8 mouse cellular contexts compared by ENCODE assay signal in genomic region chr4:141278154-141278553, GRCm38 (mm10). TPM values are rescaled to one million over a fixed set of nuclear protein-coding genes. Genes with fewer than 3 reads are reported as not detected.
DNase-seq lines count a peak whose midpoint lies in the region; ATAC-seq and TF ChIP-seq lines count a peak whose summit lies in the region.

No protein-coding gene starts in this region.

- 0 out of 2 replicates have a peak, but pooled peaks have one; percentile 39 for TF ChIP-seq POLR2A in liver, adult 2 months (IDR thresholded peaks at IDR 0.05; ENCODE audit: extremely low read depth, insufficient read depth, low read length)

- no peak overlapping the region for H3K4me2 ChIP-seq in hindbrain, embryonic 14.5 days (replicated peaks)
- H3K4me2 ChIP-seq in neural tube, embryonic 15.5 days, result no peak overlapping the region

- WGBS in hindbrain, embryonic 14.5 days, result 52% methylated on average over 7 of the region's 7 CpGs
- WGBS in liver, adult 2 months, result 15% methylated on average over 7 of the region's 7 CpGs
- WGBS in neural tube, embryonic 15.5 days, result 69% methylated on average over 7 of the region's 7 CpGs

- no peak overlapping the region for H3K4me3 ChIP-seq in hindbrain, embryonic 14.5 days (replicated peaks; ENCODE audit: low read length)
- no peak overlapping the region for H3K4me3 ChIP-seq in liver, adult 2 months (ENCODE audit: insufficient read depth, low read depth, low read length)
- no peak overlapping the region for H3K4me3 ChIP-seq in neural tube, embryonic 15.5 days (replicated peaks)

- no peak for ATAC-seq in hindbrain, embryonic 14.5 days (ENCODE audit: low FRiP score)
- ATAC-seq in neural tube, embryonic 15.5 days (ENCODE audit: low FRiP score), result no peak

- peak overlapping the region; percentile 74 for H3K27ac ChIP-seq in hindbrain, embryonic 14.5 days
- peak overlapping the region; percentile 80 for H3K27ac ChIP-seq in liver, adult 2 months (replicated peaks; ENCODE audit: insufficient read depth, low read depth, low read length)
- peak overlapping the region; percentile 45 for H3K27ac ChIP-seq in neural tube, embryonic 15.5 days (replicated peaks)

- H3K79me2 ChIP-seq in liver, adult 2 months (ENCODE audit: control insufficient read depth, insufficient read depth, low read length), result no peaks in the 10 kb centered on the region

- DNase-seq in adrenal gland, adult (ENCODE audit: inconsistent age in 2 of 2, low spot score in 1 of 2), result peak; percentile 83 to 91
- DNase-seq in adrenal gland, postnatal 4 days (ENCODE audit: low spot score in 2 of 2), result no peak
- peak; percentile 76 to 78 for DNase-seq in gastrocnemius, adult 8-10 months (ENCODE audit: low spot score in 2 of 2)
- DNase-seq in hindbrain, embryonic 14.5 days (ENCODE audit: low spot score), result no peak
- peak; percentile 58 for DNase-seq in liver, adult 2 months (ENCODE audit: extremely low read depth, low read depth, low spot score)
- no peak for DNase-seq in thymus, postnatal 10 days (ENCODE audit: low spot score in 2 of 2)
- DNase-seq in cerebellum, adult 11-12 months, result no peak

- no peak overlapping the region for H3K9ac ChIP-seq in hindbrain, embryonic 14.5 days
- peak overlapping the region; percentile 28 for H3K9ac ChIP-seq in liver, adult 2 months (ENCODE audit: low read depth, low read length)
- H3K9ac ChIP-seq in neural tube, embryonic 15.5 days (replicated peaks), result no peak overlapping the region

- H3K4me1 ChIP-seq in hindbrain, embryonic 14.5 days (replicated peaks; ENCODE audit: control insufficient read depth, insufficient read depth, low read length), result peaks cover 11% of the 10 kb centered on the region; the same call in 1 of the 2 replicates
- peaks cover 42% of the 10 kb centered on the region for H3K4me1 ChIP-seq in liver, adult 2 months (ENCODE audit: control insufficient read depth, insufficient read depth, low read length)
- peaks cover 28% of the 10 kb centered on the region for H3K4me1 ChIP-seq in neural tube, embryonic 15.5 days

- H3K27me3 ChIP-seq in hindbrain, embryonic 14.5 days (ENCODE audit: control insufficient read depth, insufficient read depth, low read length), result no peaks in the 10 kb centered on the region
- no peaks in the 10 kb centered on the region for H3K27me3 ChIP-seq in liver, adult 2 months (ENCODE audit: control insufficient read depth, insufficient read depth, low read length)
- 0 out of 2 replicates have a peak, but pooled peaks cover 3% of the 10 kb centered on the region for H3K27me3 ChIP-seq in neural tube, embryonic 15.5 days (replicated peaks)

- peak; percentile 26 for TF ChIP-seq CTCF in liver, adult 2 months (IDR thresholded peaks at IDR 0.05; ENCODE audit: low read depth, low read length)

- H3K36me3 ChIP-seq in hindbrain, embryonic 14.5 days (replicated peaks; ENCODE audit: control insufficient read depth, insufficient read depth), result no peaks in the 10 kb centered on the region
- H3K36me3 ChIP-seq in liver, adult 2 months (ENCODE audit: control insufficient read depth, insufficient read depth, low read length), result no peaks in the 10 kb centered on the region
- no peaks in the 10 kb centered on the region for H3K36me3 ChIP-seq in neural tube, embryonic 15.5 days

- no peaks in the 10 kb centered on the region for H3K9me3 ChIP-seq in hindbrain, embryonic 14.5 days (ENCODE audit: control insufficient read depth, low read length)
- H3K9me3 ChIP-seq in neural tube, embryonic 15.5 days (replicated peaks), result no peaks in the 10 kb centered on the region

RNA-seq across cellular contexts. Expression of gene Epha2, which starts 22.9 kb away (rescaled TPM):
- total RNA-seq in adrenal gland, postnatal 4 days (2021), result 10 to 100 TPM; 19.0 to 21.5 TPM
- 1 to 10 TPM in 3 of 4 experiments, under 1 TPM in 1; 0.85 to 2.0 (median 1.8) TPM for total RNA-seq in gastrocnemius, adult 8-10 months (2022)
- 0.64 and 0.95 TPM in 2 replicates for polyA plus RNA-seq in hindbrain, embryonic 14.5 days (2014; fragmentation: Nextera tagmentation; extraction: Ambion mirVana)
- total RNA-seq in liver, adult 2 months (2014; rRNA removed), result 7.7 and 9.3 TPM in 2 replicates
- polyA plus RNA-seq in liver, adult 2 months (2012; rRNA removed), result 11.6 and 12.0 TPM in 2 replicates
- 0.87 and 1.9 TPM in 2 replicates for polyA plus RNA-seq in neural tube, embryonic 15.5 days (2015; fragmentation: Nextera tagmentation; extraction: Ambion mirVana)

RNA-seq across cellular contexts. Expression of gene Arhgef19, which starts 38.9 kb away (rescaled TPM):
- 10 to 100 TPM; 37.5 to 39.2 TPM for total RNA-seq in adrenal gland, postnatal 4 days (2021)
- total RNA-seq in gastrocnemius, adult 8-10 months (2022), result 1 to 10 TPM in 1 of 4 experiments, under 1 TPM in 3; 0.10 to 1.1 (median 0.22) TPM
- 0.78 and 1.1 TPM in 2 replicates for polyA plus RNA-seq in hindbrain, embryonic 14.5 days (2014; fragmentation: Nextera tagmentation; extraction: Ambion mirVana)
- 14.4 and 25.8 TPM in 2 replicates for total RNA-seq in liver, adult 2 months (2014; rRNA removed)
- polyA plus RNA-seq in liver, adult 2 months (2012; rRNA removed), result 34.3 and 64.4 TPM in 2 replicates
- 1.3 and 3.8 TPM in 2 replicates for polyA plus RNA-seq in neural tube, embryonic 15.5 days (2015; fragmentation: Nextera tagmentation; extraction: Ambion mirVana)

Comparison
In these comparisons a context has a peak if more than half of its experiments do, and no peak if none do; other contexts are left out.
1. DNase-seq: peak in adrenal gland, adult (2 of 2), gastrocnemius, adult 8-10 months (2 of 2) and liver, adult 2 months (single experiment); none in adrenal gland, postnatal 4 days (0 of 2), hindbrain, embryonic 14.5 days (single experiment), thymus, postnatal 10 days (0 of 2) and cerebellum, adult 11-12 months (single experiment).
2. Peak in every context shown above with its lines, with median percentiles within 50 percentile points of each other: H3K27ac ChIP-seq.